Mouse (Mus musculus) colon, adult 2 months (tissue): Measurements from ENCODE around the gene Syce2. TPM values are rescaled to one million over a fixed set of nuclear protein-coding genes. Genes with fewer than 3 reads are reported as not detected.

ENCODE experiments used
- polyA plus RNA-seq: library from polyadenylated mRNA; depleted of rRNA; stranded (reverse); fragments of >200 nt; gene quantifications from 2 replicates; pipeline ENCODE4 v1.2.3, GENCODE M21; 2012; rRNA removed

The Syce2 gene
- polyA plus RNA-seq: 1.3 and 1.9 TPM in 2 replicates

DNA sequence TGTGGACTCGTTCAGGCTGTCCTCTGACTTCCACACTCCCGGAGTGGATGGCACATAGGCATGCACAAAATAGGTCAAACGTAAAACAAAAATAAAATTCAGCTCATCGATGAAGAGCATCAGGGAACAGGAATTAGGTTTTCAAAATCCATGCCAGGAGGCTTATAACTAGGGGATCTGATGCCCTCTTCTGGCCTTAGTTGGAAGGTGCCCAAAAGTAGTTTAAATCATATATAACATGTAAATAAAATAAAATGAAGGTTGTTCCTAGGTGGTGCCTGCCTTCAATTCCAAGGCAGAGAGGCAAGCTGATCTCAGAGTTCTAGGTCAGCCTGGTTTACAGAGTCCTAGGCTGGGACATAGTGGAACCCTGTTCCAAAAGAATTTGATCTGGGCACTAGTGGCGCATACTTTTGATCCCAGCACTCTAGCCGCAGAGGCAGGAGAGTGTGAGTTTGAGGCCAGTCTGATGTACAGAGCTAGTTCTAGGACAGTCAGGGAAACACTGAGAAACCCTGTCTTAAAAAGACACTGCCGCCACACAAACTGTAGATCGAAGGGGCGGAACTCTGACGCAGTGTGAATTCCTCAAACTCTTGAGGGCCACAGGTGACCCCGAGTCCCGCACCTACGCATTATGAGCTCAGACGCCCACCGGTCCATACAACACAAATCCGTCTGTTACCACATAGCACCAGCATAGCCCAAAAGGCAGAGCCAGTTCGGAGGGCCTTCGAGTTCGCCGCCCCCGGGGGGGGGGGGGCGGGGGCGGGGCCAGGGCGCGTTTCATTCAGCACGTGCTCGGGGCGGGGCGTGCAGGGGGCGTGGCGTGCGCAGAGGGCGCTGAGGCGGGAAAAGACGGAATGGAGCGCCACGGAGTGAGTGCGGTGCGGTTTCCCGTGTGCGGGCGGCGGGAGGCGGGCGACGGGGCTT lies at the start of gene Syce2:
Gene Syce2 (plus strand): TSS at position 736 of the 933 bp plus-strand sequence.

DNA sequence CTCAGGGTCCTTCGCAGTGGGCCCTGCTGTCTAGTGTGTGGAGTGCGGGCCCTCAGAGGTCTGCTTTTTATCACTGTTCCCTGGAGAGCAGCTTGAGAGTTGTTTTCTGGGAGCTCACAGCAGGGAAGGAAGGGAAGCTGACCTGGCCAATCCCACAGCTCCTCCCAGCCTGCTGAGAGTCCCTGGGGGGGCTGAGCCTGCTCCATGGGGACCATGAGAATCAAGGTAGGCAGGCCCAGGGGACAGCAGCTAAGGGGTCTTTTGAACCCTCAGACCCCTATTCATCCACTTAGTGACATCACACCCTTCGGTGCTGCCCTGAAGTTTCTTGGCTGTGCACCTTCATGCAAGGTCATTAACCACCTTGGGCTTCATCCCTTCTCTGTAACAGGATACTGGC lies 49.2 kb upstream of the Syce2 start, which contains the start of gene Dand5:
Gene Dand5 (minus strand): TSS at position 101 of the 400 bp plus-strand sequence.

DNA sequence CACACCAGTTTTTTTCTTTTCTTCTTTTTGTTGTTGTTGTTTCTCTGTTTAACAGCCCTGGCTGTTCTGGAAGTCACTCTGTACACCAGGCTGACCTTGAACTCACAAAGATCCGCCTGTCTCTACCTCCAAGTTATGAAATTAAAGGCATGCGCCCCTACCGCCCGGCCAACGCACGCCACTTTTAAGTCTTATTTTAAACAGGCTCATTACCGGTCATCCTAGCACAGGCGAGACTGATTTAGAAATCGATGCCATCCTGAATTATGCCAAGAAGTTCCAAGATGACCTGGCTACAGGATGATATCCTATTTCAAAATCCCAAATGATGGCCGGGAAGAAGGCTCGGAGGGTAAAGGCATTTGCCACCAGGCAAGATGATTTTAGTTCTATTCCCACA lies 40.4 kb upstream of the Syce2 start, which contains the start of gene Gadd45gip1:
Gene Gadd45gip1 (plus strand): TSS at position 33 of the 400 bp plus-strand sequence.

DNA sequence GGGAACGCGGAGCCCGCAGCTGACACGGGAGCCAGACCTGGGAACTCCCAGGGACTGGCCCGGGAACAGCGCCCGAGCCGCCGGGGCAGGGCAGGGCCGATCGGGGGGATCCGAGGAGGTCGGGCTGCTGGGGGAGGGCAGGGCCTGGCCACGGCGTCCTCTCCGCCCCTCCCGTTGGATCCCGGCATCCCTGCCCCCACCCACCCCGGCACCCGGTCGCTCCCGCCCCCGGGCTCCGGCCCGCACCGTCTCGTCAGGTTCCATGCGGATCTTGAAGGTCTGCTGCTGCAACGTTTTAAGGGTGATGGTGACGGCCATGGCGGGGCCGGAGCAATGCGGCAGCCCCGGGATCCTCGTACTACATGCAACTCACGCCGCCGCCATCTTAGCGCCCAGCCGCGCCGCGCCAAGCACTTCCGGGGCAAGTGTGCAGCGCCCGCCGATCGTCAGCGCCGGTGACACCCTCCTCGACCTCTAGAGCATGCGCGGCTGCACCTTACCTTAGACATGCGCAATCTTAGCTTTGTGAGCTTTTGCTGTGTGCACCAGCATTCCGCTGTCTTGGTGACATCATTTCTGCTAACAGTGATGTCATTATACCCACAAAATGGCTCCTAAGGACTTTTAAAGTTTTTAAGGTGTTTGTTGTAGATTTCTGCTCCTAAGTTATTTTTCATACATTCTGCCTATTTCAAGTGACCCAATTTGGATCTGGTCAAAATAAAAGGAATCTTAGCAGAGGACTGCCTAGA lies 31.5 kb upstream of the Syce2 start, which contains the start of gene Rad23a:
Gene Rad23a (minus strand): TSS at position 418 of the 752 bp plus-strand sequence.

DNA sequence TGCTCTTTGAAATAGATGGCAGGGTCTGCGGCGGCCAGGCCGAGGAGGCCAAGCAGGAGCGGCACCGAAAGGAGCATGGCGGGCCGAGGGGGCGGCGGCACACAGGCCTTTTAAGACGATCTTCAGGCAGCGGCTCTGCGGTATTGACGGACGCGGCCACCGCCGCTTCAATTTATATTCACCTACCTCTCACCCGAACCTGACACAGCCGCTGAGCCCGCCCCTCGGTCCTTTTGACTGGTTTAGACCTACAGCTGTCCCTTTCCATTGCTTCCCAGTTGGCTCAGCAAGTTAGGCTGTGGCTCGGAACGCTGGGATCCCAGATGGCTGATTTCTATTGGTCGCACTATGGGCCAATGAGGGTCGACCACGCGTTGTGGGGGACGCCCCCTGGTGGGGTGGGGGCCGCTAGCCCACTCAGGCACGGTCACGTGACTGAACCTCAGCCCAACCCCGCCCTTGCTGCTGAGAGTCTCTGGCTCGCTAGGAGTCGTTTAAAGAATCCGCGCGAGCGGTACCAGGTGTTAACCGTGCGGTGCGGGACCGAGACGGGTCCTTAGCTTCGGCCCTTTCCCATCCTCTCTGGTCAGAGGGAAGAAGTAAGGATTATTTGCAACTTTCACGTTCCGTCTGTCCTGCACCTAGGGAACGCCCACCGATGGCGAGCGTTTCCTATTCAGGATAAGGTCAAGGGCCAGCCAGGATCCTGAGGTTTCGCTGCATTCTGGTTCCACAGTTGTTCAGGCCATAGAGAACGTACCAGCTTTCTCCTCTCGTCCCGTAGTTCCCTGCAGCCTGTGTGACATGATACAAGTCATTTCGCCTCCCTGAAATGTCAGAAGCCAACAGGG lies 25.0 kb upstream of the Syce2 start, which contains the start of gene Calr:
Gene Calr (minus strand): TSS at position 213 of the 851 bp plus-strand sequence.

DNA sequence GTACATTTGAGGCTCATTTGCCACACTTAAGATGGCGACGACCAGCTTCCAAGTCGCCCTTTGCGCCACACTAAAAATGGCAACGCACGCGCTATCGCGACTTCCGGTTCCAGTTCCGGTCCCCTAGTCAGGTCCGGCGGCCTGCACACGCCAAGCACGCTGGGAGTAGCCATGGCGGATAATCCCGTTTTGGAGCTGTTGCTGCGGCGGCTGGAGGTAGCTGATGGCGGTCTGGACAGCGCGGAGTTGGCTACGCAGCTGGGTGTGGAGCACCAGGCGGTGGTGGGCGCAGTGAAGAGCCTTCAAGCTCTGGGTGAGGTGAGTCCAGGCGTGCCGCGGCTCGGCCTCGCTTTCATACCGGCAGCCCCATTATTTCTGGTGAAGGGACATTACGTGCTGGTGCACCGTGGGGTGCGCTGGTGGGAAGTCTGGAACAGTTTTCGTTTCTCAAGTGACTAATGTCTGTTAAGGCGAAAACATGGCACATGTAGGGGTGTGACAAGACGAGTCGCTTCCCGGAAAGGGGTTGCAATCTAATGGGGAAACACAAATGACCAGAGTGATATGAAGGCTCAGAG lies 15.0 kb upstream of the Syce2 start, which contains the start of gene Farsa:
Gene Farsa (plus strand): TSS at position 126 of the 578 bp plus-strand sequence.

DNA sequence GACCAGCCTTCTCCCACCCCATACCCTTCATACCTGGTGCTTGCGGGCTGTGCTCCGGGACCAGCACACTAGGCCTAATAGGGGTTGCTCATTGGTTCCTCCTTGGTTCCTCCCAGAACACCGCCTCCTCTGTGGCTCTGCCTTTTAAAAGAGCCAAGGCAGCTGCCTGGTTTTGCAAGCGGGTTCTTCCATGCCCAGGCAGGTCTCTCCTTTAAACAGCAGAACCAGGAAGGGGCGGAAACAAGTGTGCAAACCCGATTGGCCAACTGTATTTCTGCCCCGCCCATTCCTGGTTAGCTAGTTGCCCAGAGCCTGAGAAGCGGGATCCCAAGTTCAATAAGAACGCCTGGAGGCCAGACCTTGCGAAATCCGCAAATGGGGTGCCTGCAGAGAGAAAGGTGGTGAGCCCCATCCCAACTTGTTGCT lies 21.8 kb downstream of the Syce2 start, which contains the start of gene Gcdh:
Gene Gcdh (minus strand): TSS at position 213 of the 426 bp plus-strand sequence.

DNA sequence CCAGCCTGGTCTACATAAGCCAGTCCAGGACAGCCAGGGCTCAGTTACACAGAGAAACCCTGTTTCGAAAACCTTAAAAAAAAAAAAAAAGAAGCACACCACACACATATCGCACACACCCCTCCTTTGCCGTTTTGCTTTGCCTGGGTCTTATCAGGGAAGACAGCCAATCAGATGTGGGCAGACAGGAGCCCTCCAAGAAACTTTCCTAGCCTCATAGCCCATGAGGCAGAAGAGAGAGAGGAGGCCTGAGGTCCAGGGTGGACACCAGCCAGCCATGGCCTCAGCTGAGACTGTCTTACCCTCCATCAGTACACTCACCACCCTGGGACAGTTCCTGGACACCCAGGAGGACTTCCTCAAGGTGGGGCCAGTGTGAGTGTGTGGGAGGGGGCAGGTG lies 29.8 kb downstream of the Syce2 start, which contains the start of gene Klf1:
Gene Klf1 (plus strand): TSS at position 177 of the 400 bp plus-strand sequence.

DNA sequence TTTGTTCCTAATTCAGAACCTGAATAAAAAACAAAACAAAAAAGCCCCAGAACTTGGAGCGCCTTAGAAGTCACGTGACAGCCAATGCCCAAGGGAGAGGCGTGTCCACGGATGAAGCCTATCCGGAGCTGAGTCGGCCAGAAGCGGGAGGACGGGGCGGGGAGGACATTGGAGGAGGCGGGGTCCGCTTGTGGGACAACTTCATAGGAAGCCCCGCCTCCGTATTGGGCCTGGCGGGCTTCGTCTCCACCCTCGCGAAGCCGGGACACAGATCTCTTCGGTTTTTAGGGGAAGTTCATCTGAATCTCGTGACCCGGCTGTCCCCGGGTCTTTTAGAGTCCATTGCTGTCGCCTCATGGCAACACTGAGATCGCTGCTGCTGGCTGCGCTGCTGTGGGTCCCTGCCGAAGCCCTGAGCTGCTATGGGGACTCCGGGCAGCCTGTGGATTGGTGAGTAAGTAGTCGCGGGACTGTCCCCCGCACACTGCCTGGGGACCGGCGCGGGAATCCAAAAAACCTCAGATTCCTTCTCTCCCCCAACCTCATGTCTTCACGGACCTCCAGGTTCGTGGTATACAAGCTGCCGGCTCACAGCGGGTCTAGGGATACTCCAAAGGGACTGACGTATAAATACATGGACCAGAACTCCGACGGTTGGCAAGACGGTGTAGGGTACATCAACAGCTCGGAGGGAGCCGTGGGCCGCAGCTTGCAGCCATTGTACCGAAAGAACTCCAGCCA lies 36.7 kb downstream of the Syce2 start, which contains the start of gene Dnase2a:
Gene Dnase2a (plus strand): TSS at position 140 of the 741 bp plus-strand sequence.

DNA sequence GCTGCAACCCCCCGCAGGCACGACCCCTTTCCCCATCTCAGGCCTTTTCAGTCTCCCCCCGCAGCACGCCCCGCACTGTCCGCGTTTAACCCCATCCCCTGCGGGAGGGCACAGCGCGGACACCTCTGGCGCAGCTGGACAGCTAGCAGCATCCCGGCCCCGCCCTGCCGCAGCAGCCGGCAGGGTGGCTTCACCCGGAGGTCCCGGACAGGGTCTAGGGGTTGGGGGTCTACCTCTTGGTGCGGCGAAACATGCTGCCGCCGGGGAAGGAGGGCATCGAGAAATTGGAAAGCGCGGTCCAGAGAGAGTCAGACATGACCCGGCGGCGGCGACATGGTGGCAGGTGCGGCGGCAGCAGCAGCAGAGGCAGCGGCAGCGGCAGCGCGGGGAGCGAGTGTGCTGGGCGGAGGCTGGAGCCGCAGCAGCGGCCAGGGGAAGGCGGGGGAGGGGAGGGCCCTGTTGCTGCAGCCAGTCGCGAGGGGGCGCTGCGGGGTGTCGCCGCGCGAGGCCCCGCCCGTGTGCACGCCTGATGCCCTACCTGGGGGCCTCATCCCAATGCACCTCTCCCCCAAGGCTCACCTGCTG lies 65.1 kb downstream of the Syce2 start, which contains the start of gene Mast1:
Gene Mast1 (minus strand): TSS at position 398 of the 585 bp plus-strand sequence.

Other genes starting within 250 kb of the Syce2 start
- gene Ier2, start 209.3 kb upstream of the Syce2 start, polyA plus RNA-seq: 43.1 and 48.5 TPM in 2 replicates
- gene Trmt1, start 185.8 kb upstream of the Syce2 start, polyA plus RNA-seq: 99.2 and 132 TPM in 2 replicates
- 118 and 128 TPM in 2 replicates for gene Nacc1, start 184.2 kb upstream of the Syce2 start, polyA plus RNA-seq
- 8.4 and 9.0 TPM in 2 replicates for gene Lyl1, start 170.7 kb upstream of the Syce2 start, polyA plus RNA-seq
- gene G430095P16Rik, start 149.1 kb upstream of the Syce2 start, polyA plus RNA-seq: 0.29 and 0.59 TPM in 2 replicates
- 42.4 and 55.8 TPM in 2 replicates for gene Nfix, start 71.8 kb upstream of the Syce2 start, polyA plus RNA-seq
- 2.1 and 2.9 TPM in 2 replicates for gene Dand5, start 49.3 kb upstream of the Syce2 start, polyA plus RNA-seq
- gene Gadd45gip1, start 40.6 kb upstream of the Syce2 start, polyA plus RNA-seq: 40.4 and 47.3 TPM in 2 replicates
- gene Rad23a, start 31.4 kb upstream of the Syce2 start, polyA plus RNA-seq: 58.2 and 66.6 TPM in 2 replicates
- gene Calr, start 25.2 kb upstream of the Syce2 start, polyA plus RNA-seq: 162 and 189 TPM in 2 replicates
- gene Farsa, start 15.1 kb upstream of the Syce2 start, polyA plus RNA-seq: 35.1 TPM in 2 replicates
- 130 and 142 TPM in 2 replicates for gene Gcdh, start 21.8 kb downstream of the Syce2 start, polyA plus RNA-seq
- 0.23 and 0.28 TPM in 2 replicates for gene Klf1, start 29.8 kb downstream of the Syce2 start, polyA plus RNA-seq
- gene Dnase2a, start 36.4 kb downstream of the Syce2 start, polyA plus RNA-seq: 13.5 and 17.0 TPM in 2 replicates
- gene Mast1, start 65.2 kb downstream of the Syce2 start, polyA plus RNA-seq: 1.3 and 1.7 TPM in 2 replicates
- gene Rtbdn, start 74.9 kb downstream of the Syce2 start, polyA plus RNA-seq: 0.21 and 0.81 TPM in 2 replicates
- not detected in 2 replicates for gene Gm49661, start 97.3 kb downstream of the Syce2 start, polyA plus RNA-seq
- 119 and 140 TPM in 2 replicates for gene Prdx2, start 97.5 kb downstream of the Syce2 start, polyA plus RNA-seq
- 41.0 and 42.0 TPM in 2 replicates for gene Rnaseh2a, start 97.7 kb downstream of the Syce2 start, polyA plus RNA-seq
- gene Junb, start 106.6 kb downstream of the Syce2 start, polyA plus RNA-seq: 231 and 249 TPM in 2 replicates
- gene Hook2, start 118.5 kb downstream of the Syce2 start, polyA plus RNA-seq: 43.2 and 50.0 TPM in 2 replicates
- 96.2 and 105 TPM in 2 replicates for gene Best2, start 142.4 kb downstream of the Syce2 start, polyA plus RNA-seq
- 110 TPM in 2 replicates for gene Asna1, start 153.2 kb downstream of the Syce2 start, polyA plus RNA-seq
- 108 and 150 TPM in 2 replicates for gene Trir, start 154.7 kb downstream of the Syce2 start, polyA plus RNA-seq
- 53.8 and 59.8 TPM in 2 replicates for gene Tnpo2, start 164.8 kb downstream of the Syce2 start, polyA plus RNA-seq
- 59.9 and 71.0 TPM in 2 replicates for gene Fbxw9, start 187.9 kb downstream of the Syce2 start, polyA plus RNA-seq
- gene Gm5741, start 195.9 kb downstream of the Syce2 start, polyA plus RNA-seq: 0.72 TPM in 1 of 2 replicates, not detected in the other
- gene Dhps, start 199.6 kb downstream of the Syce2 start, polyA plus RNA-seq: 53.6 and 68.0 TPM in 2 replicates
- 87.0 and 110 TPM in 2 replicates for gene Wdr83os, start 208.6 kb downstream of the Syce2 start, polyA plus RNA-seq
- 29.5 and 29.6 TPM in 2 replicates for gene Wdr83, start 209.2 kb downstream of the Syce2 start, polyA plus RNA-seq
- 70.9 and 73.4 TPM in 2 replicates for gene Man2b1, start 211.2 kb downstream of the Syce2 start, polyA plus RNA-seq